Mouse (Mus musculus) cerebellum, adult 11 months (tissue): Measurements from ENCODE around the gene Ly6g6c.

Experiments used
- DNase-seq: peaks from one replicate; pipeline ENCODE4 v3.0.0; 2022

Ly6g6c gene

GRCm38 (mm10) chr17:35058316-35058715 lies 6.9 kb upstream of the Ly6g6c start:
- no peak for DNase-seq

- DNase-seq: peak; percentile 83
Measured at GRCm38 (mm10) chr17:35058911-35059892, 6.0 kb upstream of the Ly6g6c start, which contains the start of gene Ddah2. Gene Ddah2 (plus strand): TSS chr17:35059035.

GRCm38 (mm10) chr17:35060071-35060470 lies 5.1 kb upstream of the Ly6g6c start:
- DNase-seq: no peak

- DNase-seq: no peak
Measured at GRCm38 (mm10) chr17:35060737-35061297, 4.4 kb upstream of the Ly6g6c start.

- DNase-seq: no peak
Measured at GRCm38 (mm10) chr17:35061299-35061698, 3.9 kb upstream of the Ly6g6c start.

GRCm38 (mm10) chr17:35063466-35063865 lies 1.7 kb upstream of the Ly6g6c start:
- DNase-seq: no peak

GRCm38 (mm10) chr17:35064378-35064877 lies 760 bp upstream of the Ly6g6c start:
- DNase-seq: peak; percentile 66

GRCm38 (mm10) chr17:35066084-35066483 lies 896 bp downstream of the Ly6g6c start, which contains the start of gene Mpig6b:
Gene Mpig6b (minus strand): TSS chr17:35066184.
- no peak for DNase-seq

- no peak for DNase-seq
Measured at GRCm38 (mm10) chr17:35068213-35068914, 3.2 kb downstream of the Ly6g6c start.

GRCm38 (mm10) chr17:35070556-35071229 lies 5.5 kb downstream of the Ly6g6c start:
- DNase-seq: peak; percentile 86

GRCm38 (mm10) chr17:35071454-35071853 lies 6.3 kb downstream of the Ly6g6c start:
- no peak for DNase-seq

- peak; percentile 80 for DNase-seq
Measured at GRCm38 (mm10) chr17:35074097-35074496, 8.9 kb downstream of the Ly6g6c start.

- DNase-seq: no peak
Measured at GRCm38 (mm10) chr17:35076507-35077176, 11.5 kb downstream of the Ly6g6c start, which contains the start of gene Ly6g6e. Gene Ly6g6e (plus strand): TSS chr17:35076902.

- no peak for DNase-seq
Measured at GRCm38 (mm10) chr17:35077285-35077684, 12.1 kb downstream of the Ly6g6c start.

- no peak for DNase-seq
Measured at GRCm38 (mm10) chr17:35077786-35078233, 12.6 kb downstream of the Ly6g6c start, which contains the start of gene Ly6g6d. Gene Ly6g6d (minus strand): TSS chr17:35078065.

- no peak for DNase-seq
Measured at GRCm38 (mm10) chr17:35079778-35080177, 14.6 kb downstream of the Ly6g6c start.

- DNase-seq: no peak
Measured at GRCm38 (mm10) chr17:35080248-35080647, 15.1 kb downstream of the Ly6g6c start.

GRCm38 (mm10) chr17:35080710-35081109 lies 15.5 kb downstream of the Ly6g6c start:
- no peak for DNase-seq

- DNase-seq: peak; percentile 75
Measured at GRCm38 (mm10) chr17:35082841-35083576, 17.8 kb downstream of the Ly6g6c start.

- DNase-seq: no peak
Measured at GRCm38 (mm10) chr17:35083929-35084497, 18.8 kb downstream of the Ly6g6c start.
